12 mouse cellular contexts compared by ENCODE assay signal in the genomic region with DNA sequence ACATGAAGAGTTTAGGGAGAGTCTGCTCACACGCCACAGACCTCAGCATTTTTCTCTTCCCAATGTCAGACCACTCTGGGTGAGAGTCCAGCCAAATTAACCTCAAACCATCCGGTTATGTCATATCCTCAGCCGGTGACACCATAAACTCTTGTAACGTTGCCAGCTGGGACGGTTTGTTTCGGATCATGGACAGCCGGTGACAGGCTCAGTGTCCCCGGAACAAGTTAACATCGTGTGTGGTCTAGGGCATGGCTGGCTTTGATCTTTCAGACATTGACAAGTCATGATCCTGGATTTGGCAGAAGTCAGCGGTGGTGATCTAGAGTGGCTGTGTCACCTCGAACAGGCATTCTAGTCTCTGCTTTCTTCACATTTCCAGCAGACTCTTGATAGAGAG.
DNase-seq lines count a peak whose midpoint lies in the region.
"Had no signal": no experiment of that assay in that cellular context is flagged by ENCODE, and none has a peak within 500 bp of the region (broad histone marks: within the 10 kb centered on the region; RNA-seq: fewer than 3 reads in every experiment).

No protein-coding gene starts in this region.

- intact Hi-C loops in left cerebral cortex, postnatal 4 days (cut with DNase I), result no loop called here

- peak; percentile 35 to 57 for DNase-seq in adrenal gland, adult (ENCODE audit: inconsistent age in 2 of 2, low spot score in 1 of 2)
- no peak for DNase-seq in adrenal gland, postnatal 25 days
- peak; percentile 29 for DNase-seq in left cerebral cortex, postnatal 4 days
- DNase-seq in left cerebral cortex, adult 8-10 months (ENCODE audit: low spot score in 2 of 2), result no peak
- peak; percentile 28 for DNase-seq in adrenal gland, postnatal 10 days
- peak; percentile 24 to 42 for DNase-seq in kidney, postnatal 25 days
- no peak for DNase-seq in spleen, postnatal 36 days (ENCODE audit: low spot score in 2 of 2)
- DNase-seq in cerebellum, postnatal 14 days, result no peak
- DNase-seq: cerebellum, adult 9-11 months; forebrain, postnatal 0 days; liver, embryonic 13.5 days; right cerebral cortex, adult 18-20 months had no signal

Comparison
In these comparisons a context has a peak if more than half of its experiments do, and no peak if none do; other contexts are left out.
1. DNase-seq: peak in adrenal gland, adult (2 of 2), left cerebral cortex, postnatal 4 days (single experiment), adrenal gland, postnatal 10 days (single experiment) and kidney, postnatal 25 days (2 of 2); none in adrenal gland, postnatal 25 days (single experiment), left cerebral cortex, adult 8-10 months (0 of 2), spleen, postnatal 36 days (0 of 2) and cerebellum, postnatal 14 days (0 of 2).